Mouse (Mus musculus): ENCODE measurements around the gene Gm4631. TPM values are rescaled to one million over a fixed set of nuclear protein-coding genes. Genes with fewer than 3 reads are reported as not detected.
"Not testable (repeated sequence)": the region's sequence is repeated elsewhere in the genome, so short reads cannot be mapped to it uniquely, and the experiment has no call there.

Gm4631 gene
- total RNA-seq (2014; rRNA removed) (8.9 and 9.6 TPM in 2 replicates), polyA plus RNA-seq (2015; fragmentation: Nextera tagmentation; extraction: Ambion mirVana) (7.8 and 8.6 TPM in 2 replicates)

- H3K27ac ChIP-seq; ATAC-seq; DNase-seq (ENCODE audit: low spot score); H3K4me1 ChIP-seq (ENCODE audit: insufficient read depth, low read length); H3K4me2 ChIP-seq (ENCODE audit: low read depth, low read length); H3K4me3 ChIP-seq (ENCODE audit: low read length); H3K36me3 ChIP-seq (ENCODE audit: insufficient read depth, low read length); H3K9ac ChIP-seq (replicated peaks; ENCODE audit: low read length); H3K9me3 ChIP-seq (ENCODE audit: low read length); H3K27me3 ChIP-seq (ENCODE audit: insufficient read depth, low read length): not testable (repeated sequence)
- WGBS: no CpG with 5 or more reads among the region's 8 CpGs
Measured at GRCm38 (mm10) chr2:175338097-175338496, at the start of gene Gm4631. Gene Gm4631 (minus strand): TSS chr2:175338197.

DNA sequence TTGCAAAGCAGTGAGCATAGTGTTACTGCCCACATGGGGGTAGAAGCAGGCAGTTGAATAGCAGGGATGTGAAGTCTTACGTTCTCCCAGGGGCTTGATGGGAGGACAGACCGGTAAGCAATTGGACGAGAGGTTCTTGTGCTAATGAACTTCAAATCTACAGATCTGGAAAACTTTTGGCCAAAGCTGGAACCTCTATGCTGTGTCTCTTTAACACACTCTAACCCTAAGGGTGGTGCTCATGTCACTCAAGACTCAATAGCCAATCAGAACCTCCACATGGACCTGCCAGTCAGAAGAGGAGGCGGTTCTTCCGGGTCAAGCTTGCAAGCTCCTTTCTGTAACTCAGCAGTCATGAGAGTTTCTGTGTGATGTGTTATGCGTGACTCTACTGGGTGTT, 34.1 kb upstream of the Gm4631 start, which contains the start of gene Zfp968:
Gene Zfp968, plus strand, starts transcription at position 301 of the 400 bp plus-strand sequence.
- no CpG with 5 or more reads among the region's 6 CpGs for WGBS
- ATAC-seq; H3K9me3 ChIP-seq (ENCODE audit: low read length): not testable (repeated sequence)

DNA sequence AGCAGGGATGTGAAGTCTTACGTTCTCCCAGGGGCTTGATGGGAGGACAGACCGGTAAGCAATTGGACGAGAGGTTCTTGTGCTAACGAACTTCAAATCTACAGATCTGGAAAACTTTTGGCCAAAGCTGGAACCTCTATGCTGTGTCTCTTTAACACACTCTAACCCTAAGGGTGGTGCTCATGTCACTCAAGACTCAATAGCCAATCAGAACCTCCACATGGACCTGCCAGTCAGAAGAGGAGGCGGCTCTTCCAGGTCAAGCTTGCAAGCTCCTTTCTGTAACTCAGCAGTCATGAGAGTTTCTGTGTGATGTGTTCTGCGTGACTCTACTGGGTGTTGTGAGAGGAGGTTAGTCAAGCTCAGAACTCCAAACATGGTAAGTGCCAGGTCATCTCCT, 63.2 kb downstream of the Gm4631 start, which contains the start of gene Gm14440:
Gene Gm14440, plus strand, starts transcription at position 301 of the 400 bp plus-strand sequence.
- ATAC-seq; H3K4me2 ChIP-seq (ENCODE audit: low read depth, low read length); H3K9ac ChIP-seq (replicated peaks; ENCODE audit: low read length); H3K4me3 ChIP-seq (ENCODE audit: low read length); H3K27me3 ChIP-seq (ENCODE audit: insufficient read depth, low read length); H3K4me1 ChIP-seq (ENCODE audit: insufficient read depth, low read length); H3K9me3 ChIP-seq (ENCODE audit: low read length); H3K27ac ChIP-seq; DNase-seq (ENCODE audit: low spot score); H3K36me3 ChIP-seq (ENCODE audit: insufficient read depth, low read length): not testable (repeated sequence)
- no CpG with 5 or more reads among the region's 6 CpGs for WGBS

More for the DNA sequence above, 34.1 kb upstream of the Gm4631 start, which contains the start of gene Zfp968:
- not testable (repeated sequence) for H3K27me3 ChIP-seq (ENCODE audit: insufficient read depth, low read length); H3K4me2 ChIP-seq (ENCODE audit: low read depth, low read length); H3K27ac ChIP-seq; H3K9ac ChIP-seq (replicated peaks; ENCODE audit: low read length); H3K36me3 ChIP-seq (ENCODE audit: insufficient read depth, low read length); DNase-seq (ENCODE audit: low spot score); H3K4me3 ChIP-seq (ENCODE audit: low read length); H3K4me1 ChIP-seq (ENCODE audit: insufficient read depth, low read length)

Other genes with a start within 250 kb of the Gm4631 start
- 8.9 and 10.5 TPM in 2 replicates for gene Gm14399, start 196.2 kb downstream of the Gm4631 start, total RNA-seq (2014; rRNA removed)
- gene Gm14399, start 196.2 kb downstream of the Gm4631 start, polyA plus RNA-seq (2015; fragmentation: Nextera tagmentation; extraction: Ambion mirVana): 4.3 and 5.6 TPM in 2 replicates
- 0.14 and 0.63 TPM in 2 replicates for gene Gm14443, start 162.3 kb downstream of the Gm4631 start, total RNA-seq (2014; rRNA removed)
- 0.46 and 0.50 TPM in 2 replicates for gene Gm14443, start 162.3 kb downstream of the Gm4631 start, polyA plus RNA-seq (2015; fragmentation: Nextera tagmentation; extraction: Ambion mirVana)
- 15.9 and 17.1 TPM in 2 replicates for gene Gm14391, start 131.3 kb downstream of the Gm4631 start, total RNA-seq (2014; rRNA removed)
- 3.1 and 9.3 TPM in 2 replicates for gene Gm14391, start 131.3 kb downstream of the Gm4631 start, polyA plus RNA-seq (2015; fragmentation: Nextera tagmentation; extraction: Ambion mirVana)
- 2.2 TPM in 1 of 2 replicates, not detected in the other for gene Gm14440, start 63.1 kb downstream of the Gm4631 start, total RNA-seq (2014; rRNA removed)
- not detected in 2 replicates for gene Gm14440, start 63.1 kb downstream of the Gm4631 start, polyA plus RNA-seq (2015; fragmentation: Nextera tagmentation; extraction: Ambion mirVana)
- gene Zfp968, start 34.2 kb upstream of the Gm4631 start, total RNA-seq (2014; rRNA removed): 2.0 and 3.1 TPM in 2 replicates
- gene Zfp968, start 34.2 kb upstream of the Gm4631 start, polyA plus RNA-seq (2015; fragmentation: Nextera tagmentation; extraction: Ambion mirVana): 4.9 and 5.8 TPM in 2 replicates
- gene Gm4724, start 97.6 kb upstream of the Gm4631 start, total RNA-seq (2014; rRNA removed): 9.3 and 13.3 TPM in 2 replicates
- gene Gm4724, start 97.6 kb upstream of the Gm4631 start, polyA plus RNA-seq (2015; fragmentation: Nextera tagmentation; extraction: Ambion mirVana): 18.2 and 36.8 TPM in 2 replicates
- 8.6 and 10.0 TPM in 2 replicates for gene Zfp965, start 131.8 kb upstream of the Gm4631 start, total RNA-seq (2014; rRNA removed)
- 8.2 and 13.9 TPM in 2 replicates for gene Zfp965, start 131.8 kb upstream of the Gm4631 start, polyA plus RNA-seq (2015; fragmentation: Nextera tagmentation; extraction: Ambion mirVana)

Data from hindbrain, postnatal 0 days (tissue).